Mouse (Mus musculus): Measurements from ENCODE around the gene Ppm1m.

The Ppm1m gene

GRCm38 (mm10) chr9:106199535-106200272 is at the start of gene Ppm1m:
TSS of gene Ppm1m (minus strand) at chr9:106199746.
- DNase-seq: no peak

- DNase-seq: peak; percentile 47 to 60
These were observed 43.4 kb upstream of the Ppm1m start for GRCm38 (mm10) chr9:106242813-106243488.

GRCm38 (mm10) chr9:106241541-106242164 is 42.1 kb upstream of the Ppm1m start:
- no peak for DNase-seq

GRCm38 (mm10) chr9:106237878-106238277 is 38.3 kb upstream of the Ppm1m start:
- no peak for DNase-seq

GRCm38 (mm10) chr9:106237401-106237800 is 37.9 kb upstream of the Ppm1m start:
- no peak for DNase-seq

GRCm38 (mm10) chr9:106236818-106237211 is 37.3 kb upstream of the Ppm1m start:
- peak; percentile 81 to 90 for DNase-seq

GRCm38 (mm10) chr9:106236156-106236817 is 36.7 kb upstream of the Ppm1m start:
- peak in 1 of 2 experiments; percentile 58 for DNase-seq

- DNase-seq: peak in 1 of 2 experiments; percentile 64
These were observed 35.8 kb upstream of the Ppm1m start for GRCm38 (mm10) chr9:106235194-106235830.

GRCm38 (mm10) chr9:106233953-106234352 is 34.4 kb upstream of the Ppm1m start:
- no peak for DNase-seq

- no peak for DNase-seq
These were observed 33.4 kb upstream of the Ppm1m start for GRCm38 (mm10) chr9:106232956-106233355.

- DNase-seq: no peak
These were observed 32.3 kb upstream of the Ppm1m start for GRCm38 (mm10) chr9:106231816-106232215.

GRCm38 (mm10) chr9:106231220-106231619 is 31.7 kb upstream of the Ppm1m start:
- peak in 1 of 2 experiments; percentile 70 for DNase-seq

- DNase-seq: no peak
These were observed 31.2 kb upstream of the Ppm1m start for GRCm38 (mm10) chr9:106230734-106231106.

- no peak for DNase-seq
These were observed 30.6 kb upstream of the Ppm1m start for GRCm38 (mm10) chr9:106230051-106230733.

GRCm38 (mm10) chr9:106227790-106228429 is 28.4 kb upstream of the Ppm1m start:
- peak in 1 of 2 experiments; percentile 52 for DNase-seq

GRCm38 (mm10) chr9:106226151-106226682 is 26.7 kb upstream of the Ppm1m start:
- DNase-seq: peak in 1 of 2 experiments; percentile 49

- DNase-seq: no peak
These were observed 26.1 kb upstream of the Ppm1m start for GRCm38 (mm10) chr9:106225469-106226150.

GRCm38 (mm10) chr9:106222994-106223393 is 23.4 kb upstream of the Ppm1m start:
- no peak for DNase-seq

GRCm38 (mm10) chr9:106222261-106222851 is 22.8 kb upstream of the Ppm1m start, which contains the start of gene Tlr9:
TSS of gene Tlr9 (plus strand) at chr9:106222598.
- no peak for DNase-seq

GRCm38 (mm10) chr9:106220894-106221523 is 21.5 kb upstream of the Ppm1m start:
- no peak for DNase-seq

Measured in lung, adult 18-20 months (tissue).